Mouse (Mus musculus): ENCODE results near the gene Spata9. TPM values are rescaled to one million over a fixed set of nuclear protein-coding genes. Genes with fewer than 3 reads are reported as not detected.

Gene Spata9
- polyA plus RNA-seq, 1 experiment from 2014 or later: 0.43 TPM

Other genes starting within 250 kb of the Spata9 start
- 27.6 and 32.0 TPM in 2 replicates for gene Glrx, start 127.3 kb upstream of the Spata9 start, polyA plus RNA-seq (2014; fragmentation: Nextera tagmentation; extraction: Ambion mirVana)
- 84.2 and 90.7 TPM in 2 replicates for gene Rhobtb3, start 23.2 kb upstream of the Spata9 start, polyA plus RNA-seq (2014; fragmentation: Nextera tagmentation; extraction: Ambion mirVana)
- gene Rfesd, start 51.6 kb downstream of the Spata9 start, polyA plus RNA-seq (2014; fragmentation: Nextera tagmentation; extraction: Ambion mirVana): 19.1 and 21.8 TPM in 2 replicates
- gene Gpr150, start 89.8 kb downstream of the Spata9 start, polyA plus RNA-seq (2014; fragmentation: Nextera tagmentation; extraction: Ambion mirVana): 0.11 and 0.37 TPM in 2 replicates
- gene Arsk, start 131.5 kb downstream of the Spata9 start, polyA plus RNA-seq (2014; fragmentation: Nextera tagmentation; extraction: Ambion mirVana): 8.0 and 8.1 TPM in 2 replicates
- 20.1 and 20.6 TPM in 2 replicates for gene Ttc37, start 131.6 kb downstream of the Spata9 start, polyA plus RNA-seq (2014; fragmentation: Nextera tagmentation; extraction: Ambion mirVana)